10 mouse cellular contexts compared by ENCODE assay signal in genomic region chr6:87369223-87369622, GRCm38 (mm10).
"Had no signal": no experiment of that assay in that cellular context is flagged by ENCODE, and none has a peak within 500 bp of the region (broad histone marks: within the 10 kb centered on the region; RNA-seq: fewer than 3 reads in every experiment).

No protein-coding gene starts in this region.

- DNase-seq: kidney, adult 11 months; kidney, adult 8-10 months; kidney, postnatal 10 days; kidney, postnatal 36 days; layer of hippocampus, postnatal 36 days; left cerebral cortex, postnatal 4 days; liver, postnatal 0 days; lung, embryonic 14.5 days; retina, postnatal 1 day; thymus, postnatal 25 days had no signal
